Mouse (Mus musculus) urinary bladder, postnatal 25 days (tissue): ENCODE measurements around the gene Klhl4.

Experiments used
- DNase-seq: peaks from one replicate; pipeline ENCODE4 v3.0.0; 2022; ENCODE audit warnings: low spot score

Klhl4 gene

GRCm38 (mm10) chrX:114473782-114474731 is at the start of gene Klhl4:
TSS of gene Klhl4 (plus strand) at chrX:114474333.
- DNase-seq = no peak

GRCm38 (mm10) chrX:114484153-114484552 is 10.0 kb downstream of the Klhl4 start:
- DNase-seq = no peak

- no peak for DNase-seq
These were observed 12.6 kb downstream of the Klhl4 start for GRCm38 (mm10) chrX:114486691-114487090.

GRCm38 (mm10) chrX:114558141-114558540 is 84.0 kb downstream of the Klhl4 start:
- DNase-seq = no peak

GRCm38 (mm10) chrX:114582311-114582710 is 108.2 kb downstream of the Klhl4 start:
- DNase-seq = no peak
